17 mouse cellular contexts compared by ENCODE assay signal in genomic region chr11:115690356-115690755, GRCm38 (mm10). TPM values are rescaled to one million over a fixed set of nuclear protein-coding genes. Genes with fewer than 3 reads are reported as not detected.
DNase-seq lines count a peak whose midpoint lies in the region; ATAC-seq and TF ChIP-seq lines count a peak whose summit lies in the region.
"Had no signal": no experiment of that assay in that cellular context is flagged by ENCODE, and none has a peak within 500 bp of the region (broad histone marks: within the 10 kb centered on the region; RNA-seq: fewer than 3 reads in every experiment).

No protein-coding gene starts in this region.

- peaks cover 25% of the 10 kb centered on the region for H3K36me3 ChIP-seq in heart, adult 2 months (ENCODE audit: control insufficient read depth, insufficient read depth, low read length)
- no peaks in the 10 kb centered on the region; the same call in 1 of the 2 replicates for H3K36me3 ChIP-seq in lung, postnatal 0 days (ENCODE audit: insufficient read depth, low read length)
- H3K36me3 ChIP-seq in hindbrain, postnatal 0 days (ENCODE audit: insufficient read depth, low read length), result no peaks in the 10 kb centered on the region
- H3K36me3 ChIP-seq: midbrain, embryonic 15.5 days had no signal

- intact Hi-C loops in heart, adult 2 months (cut with DNase I), result no loop called here
- intact Hi-C loops in heart, postnatal 25 days (cut with DNase I), result no loop called here

- peak overlapping the region; percentile 76 for H3K27ac ChIP-seq in heart, adult 2 months
- peak overlapping the region; percentile 62; the same call in 1 of the 2 replicates for H3K27ac ChIP-seq in lung, postnatal 0 days (ENCODE audit: low read length)
- H3K27ac ChIP-seq in hindbrain, postnatal 0 days, result no peak overlapping the region
- H3K27ac ChIP-seq: embryonic facial prominence, embryonic 10.5 days; intestine, embryonic 15.5 days; kidney, embryonic 15.5 days; midbrain, embryonic 15.5 days; stomach, postnatal 0 days had no signal

- no peak for DNase-seq in heart, adult 2 months
- DNase-seq in heart, postnatal 25 days (ENCODE audit: low spot score), result no peak
- DNase-seq in lung, adult 18-20 months, result peak; percentile 75 to 77
- no peak for DNase-seq in lung, adult 2 months
- DNase-seq in lung, postnatal 0 days (ENCODE audit: low spot score), result peak; percentile 67
- no peak for DNase-seq in hindbrain, postnatal 0 days (ENCODE audit: low spot score)
- DNase-seq in layer of hippocampus, adult 9-10 months (ENCODE audit: low spot score), result no peak
- DNase-seq: adrenal gland, adult 8-10 months; cerebellum, postnatal 25 days; right cerebral cortex, postnatal 14 days had no signal

- peak; percentile 48 for ATAC-seq in lung, postnatal 0 days
- ATAC-seq in hindbrain, postnatal 0 days, result no peak
- ATAC-seq: forebrain, embryonic 16.5 days; intestine, embryonic 15.5 days; midbrain, embryonic 15.5 days had no signal

- TF ChIP-seq POLR2A in heart, adult 2 months (IDR thresholded peaks at IDR 0.05; ENCODE audit: insufficient read depth, low read depth, low read length), result no peak
- TF ChIP-seq POLR2A in lung, adult 2 months (IDR thresholded peaks at IDR 0.05; ENCODE audit: borderline replicate concordance, extremely low read depth, low read depth, low read length), result no peak

- H3K4me3 ChIP-seq in heart, adult 2 months, result no peak overlapping the region
- no peak overlapping the region for H3K4me3 ChIP-seq in lung, adult 2 months (replicated peaks; ENCODE audit: extremely low read depth, low read depth, low read length)
- no peak overlapping the region for H3K4me3 ChIP-seq in lung, postnatal 0 days (ENCODE audit: low read depth, low read length)
- no peak overlapping the region for H3K4me3 ChIP-seq in hindbrain, postnatal 0 days (ENCODE audit: low read length)
- H3K4me3 ChIP-seq: embryonic facial prominence, embryonic 10.5 days; erythroblast, embryonic 14.5 days; intestine, embryonic 15.5 days; kidney, embryonic 15.5 days; midbrain, embryonic 15.5 days had no signal

- peaks cover 8% of the 10 kb centered on the region for H3K79me2 ChIP-seq in heart, adult 2 months (replicated peaks; ENCODE audit: control insufficient read depth, insufficient read depth, low read length)

- WGBS in heart, adult 2 months, result 27% methylated on average over 5 of the region's 5 CpGs
- WGBS in lung, adult 2 months, result 34% methylated on average over 5 of the region's 5 CpGs
- WGBS in lung, postnatal 0 days, result 31% methylated on average over 5 of the region's 5 CpGs
- WGBS in hindbrain, postnatal 0 days, result 72% methylated on average over 5 of the region's 5 CpGs

- H3K9ac ChIP-seq in heart, adult 2 months (ENCODE audit: low read depth, low read length), result peak overlapping the region; percentile 33; the same call in 1 of the 2 replicates
- H3K9ac ChIP-seq in lung, postnatal 0 days (replicated peaks; ENCODE audit: low read depth), result no peak overlapping the region
- no peak overlapping the region for H3K9ac ChIP-seq in hindbrain, postnatal 0 days (replicated peaks; ENCODE audit: low read length)
- H3K9ac ChIP-seq: intestine, embryonic 15.5 days; kidney, embryonic 15.5 days; midbrain, embryonic 15.5 days had no signal

- no peak for TF ChIP-seq EP300 in heart, adult 2 months (IDR thresholded peaks at IDR 0.05; ENCODE audit: insufficient read depth, low read depth, low read length)
- TF ChIP-seq EP300 in lung, postnatal 0 days (IDR thresholded peaks at IDR 0.05), result no peak

- TF ChIP-seq CTCF in heart, adult 2 months (IDR thresholded peaks at IDR 0.05), result no peak
- TF ChIP-seq CTCF in lung, adult 2 months (IDR thresholded peaks at IDR 0.05; ENCODE audit: insufficient read depth, low read length), result no peak
- no peak for TF ChIP-seq CTCF in lung, postnatal 0 days (IDR thresholded peaks at IDR 0.05)
- TF ChIP-seq CTCF in hindbrain, postnatal 0 days (IDR thresholded peaks at IDR 0.05; ENCODE audit: low read depth), result no peak

- peaks cover 26% of the 10 kb centered on the region for H3K4me1 ChIP-seq in heart, adult 2 months (ENCODE audit: control insufficient read depth, insufficient read depth, low read length)
- peaks cover 32% of the 10 kb centered on the region for H3K4me1 ChIP-seq in lung, adult 2 months (ENCODE audit: control insufficient read depth, insufficient read depth, low read length)
- peaks cover 9% of the 10 kb centered on the region; the same call in 1 of the 2 replicates for H3K4me1 ChIP-seq in lung, postnatal 0 days (ENCODE audit: insufficient read depth, low read depth, low read length)
- H3K4me1 ChIP-seq in hindbrain, postnatal 0 days (ENCODE audit: insufficient read depth, low read length), result no peaks in the 10 kb centered on the region
- H3K4me1 ChIP-seq: embryonic facial prominence, embryonic 10.5 days; intestine, embryonic 15.5 days; midbrain, embryonic 15.5 days had no signal

- H3K4me2 ChIP-seq in lung, postnatal 0 days (replicated peaks; ENCODE audit: low read depth, low read length), result no peak overlapping the region
- H3K4me2 ChIP-seq in hindbrain, postnatal 0 days (ENCODE audit: low read depth, low read length), result no peak overlapping the region
- H3K4me2 ChIP-seq: intestine, embryonic 15.5 days; kidney, embryonic 15.5 days; midbrain, embryonic 15.5 days had no signal

- H3K27me3 ChIP-seq in heart, adult 2 months (ENCODE audit: control insufficient read depth, insufficient read depth, low read length), result no peaks in the 10 kb centered on the region
- no peaks in the 10 kb centered on the region for H3K27me3 ChIP-seq in lung, postnatal 0 days (replicated peaks; ENCODE audit: insufficient read depth, low read length)
- H3K27me3 ChIP-seq in hindbrain, postnatal 0 days (ENCODE audit: insufficient read depth, low read length), result no peaks in the 10 kb centered on the region
- H3K27me3 ChIP-seq: intestine, embryonic 15.5 days; kidney, embryonic 15.5 days; midbrain, embryonic 15.5 days had no signal

- H3K9me3 ChIP-seq in lung, postnatal 0 days (ENCODE audit: low read length), result no peaks in the 10 kb centered on the region
- H3K9me3 ChIP-seq in hindbrain, postnatal 0 days (ENCODE audit: low read length), result no peaks in the 10 kb centered on the region
- H3K9me3 ChIP-seq: embryonic facial prominence, embryonic 10.5 days; intestine, embryonic 15.5 days; kidney, embryonic 15.5 days; midbrain, embryonic 15.5 days had no signal

RNA-seq across cellular contexts. Expression of gene Grb2, which starts 18.0 kb away (rescaled TPM):
- 100 to 1,000 TPM; 107 to 109 TPM for total RNA-seq in heart, adult 2 months (2021)
- 52.0 and 73.2 TPM in 2 replicates for polyA plus RNA-seq in heart, adult 2 months (2012; rRNA removed)
- total RNA-seq in heart, postnatal 25 days (2021), result 100 to 1,000 TPM; 107 to 108 TPM
- polyA plus RNA-seq in lung, adult 2 months (2012; rRNA removed), result 38.3 and 46.6 TPM in 2 replicates
- 62.8 and 75.9 TPM in 2 replicates for polyA plus RNA-seq in lung, postnatal 0 days (2015; fragmentation: Nextera tagmentation; extraction: Ambion mirVana)
- total RNA-seq in hindbrain, postnatal 0 days (2014; rRNA removed), result 68.0 and 76.6 TPM in 2 replicates
- 139 and 159 TPM in 2 replicates for polyA plus RNA-seq in hindbrain, postnatal 0 days (2015; fragmentation: Nextera tagmentation; extraction: Ambion mirVana)

Comparison
In these comparisons a context has a peak if more than half of its experiments do, and no peak if none do; other contexts are left out.
1. DNase-seq: peak in lung, adult 18-20 months (2 of 2) and lung, postnatal 0 days (single experiment); none in heart, adult 2 months (0 of 2), heart, postnatal 25 days (single experiment), lung, adult 2 months (single experiment), hindbrain, postnatal 0 days (single experiment) and layer of hippocampus, adult 9-10 months (single experiment).